Mouse (Mus musculus): ENCODE results near the gene Reep1.
"Not testable (repeated sequence)": the region's sequence is repeated elsewhere in the genome, so short reads cannot be mapped to it uniquely, and the experiment has no call there.

The Reep1 gene

GRCm38 (mm10) chr6:71840597-71841290 is 133.4 kb downstream of the Reep1 start:
- DNase-seq (ENCODE audit: low read depth, low spot score): no peak

GRCm38 (mm10) chr6:71846906-71847305 is 139.5 kb downstream of the Reep1 start:
- DNase-seq (ENCODE audit: low read depth, low spot score): not testable (repeated sequence)

Data from skeletal muscle tissue, adult 2 months (tissue).